Mouse (Mus musculus): Measurements from ENCODE around the gene Cblc.
A peak's percentile ranks its signal among the peaks of the same experiment; 100 is the strongest.

- peak; percentile 58 for TF ChIP-seq POLR2A (IDR thresholded peaks at IDR 0.05; ENCODE audit: low read depth, low read length)
- TF ChIP-seq CTCF (IDR thresholded peaks at IDR 0.05; ENCODE audit: borderline replicate concordance, insufficient read depth, low read length), result no peak
Observed at GRCm38 (mm10) chr7:19823256-19824181, 26.9 kb upstream of the Cblc start.

All from embryonic fibroblast, embryonic 13.5 days (primary cell).